Mouse (Mus musculus) hindbrain, postnatal 0 days (tissue): ENCODE results near the gene Hoxc12. TPM values are rescaled to one million over a fixed set of nuclear protein-coding genes. Genes with fewer than 3 reads are reported as not detected.

ENCODE experiments used
- ATAC-seq: fragments of 200-750 bp; cut with Nextera tagmentation; 2 replicates; pipeline ENCODE4 v1.8.0; 2017; ENCODE audit warnings: mild to moderate bottlenecking, moderate TSS enrichment, moderate library complexity
- DNase-seq: peaks from one replicate; pipeline ENCODE4 v3.0.0-alpha.2; 2015; ENCODE audit warnings: low spot score
- H3K27ac ChIP-seq: fragments of 300-500 bp; sonication (generic); 2 replicates; pipeline ENCODE4 v1.5.1; 2014; ENCODE audit warnings: mild to moderate bottlenecking
- H3K27me3 ChIP-seq: fragments of 300-500 bp; sonication (generic); 2 replicates; pipeline ENCODE4 v1.6.1; 2014; ENCODE audit warnings: low read length, mixed read lengths; ENCODE audit not compliant: insufficient read depth
- H3K36me3 ChIP-seq: fragments of 300-500 bp; sonication (generic); 2 replicates; pipeline ENCODE4 v1.6.1; 2014; ENCODE audit warnings: low read length, mixed read lengths; ENCODE audit not compliant: insufficient read depth
- H3K4me1 ChIP-seq: fragments of 300-500 bp; sonication (generic); 2 replicates; pipeline ENCODE4 v1.6.1; 2014; ENCODE audit warnings: antibody characterized with exemption, low read length, mixed read lengths; ENCODE audit not compliant: insufficient read depth
- H3K4me2 ChIP-seq: fragments of 300-500 bp; sonication (generic); 2 replicates; pipeline ENCODE4 v1.6.1; 2014; ENCODE audit warnings: low read depth, mild to moderate bottlenecking, low read length, moderate library complexity, mixed read lengths
- H3K4me3 ChIP-seq: fragments of 300-500 bp; sonication (generic); 2 replicates; pipeline ENCODE4 v1.5.1; 2014; ENCODE audit warnings: low read length
- H3K9ac ChIP-seq: fragments of 300-500 bp; sonication (generic); replicated peaks from 2 replicates; pipeline ENCODE4 v1.6.1; 2014; ENCODE audit warnings: mild to moderate bottlenecking, low read length, moderate library complexity, mixed read lengths
- H3K9me3 ChIP-seq: fragments of 300-500 bp; sonication (generic); 2 replicates; pipeline ENCODE4 v1.6.1; 2016; ENCODE audit warnings: low read length, mixed read lengths
- CTCF ChIP-seq: IDR thresholded peaks from 2 replicates; pipeline ENCODE4 v1.5.1; 2016; ENCODE audit warnings: antibody characterized with exemption, control low read depth, low read depth
- WGBS: fragments of 180-500 bp; shearing (Covaris S2); extraction: QIAGEN DNeasy Blood & Tissue Kit; methylation state at CpG from one replicate; pipeline ENCODE4 v1.1.7; 2014; 5-methylcytosine and 5-hydroxymethylcytosine counted together
- polyA plus RNA-seq: library from polyadenylated mRNA; unstranded; fragments of >200 nt; fragmentation: Nextera tagmentation; extraction: Ambion mirVana; gene quantifications from 2 replicates; pipeline ENCODE4 v1.2.1, GENCODE M21; 2015
- total RNA-seq: library from RNA; depleted of rRNA; stranded (reverse); fragments of >200 nt; gene quantifications from 2 replicates; pipeline ENCODE4 v1.2.3, GENCODE M21; 2014

Gene Hoxc12
- total and polyA plus RNA-seq, 2 experiments from 2014 or later = not detected

DNA sequence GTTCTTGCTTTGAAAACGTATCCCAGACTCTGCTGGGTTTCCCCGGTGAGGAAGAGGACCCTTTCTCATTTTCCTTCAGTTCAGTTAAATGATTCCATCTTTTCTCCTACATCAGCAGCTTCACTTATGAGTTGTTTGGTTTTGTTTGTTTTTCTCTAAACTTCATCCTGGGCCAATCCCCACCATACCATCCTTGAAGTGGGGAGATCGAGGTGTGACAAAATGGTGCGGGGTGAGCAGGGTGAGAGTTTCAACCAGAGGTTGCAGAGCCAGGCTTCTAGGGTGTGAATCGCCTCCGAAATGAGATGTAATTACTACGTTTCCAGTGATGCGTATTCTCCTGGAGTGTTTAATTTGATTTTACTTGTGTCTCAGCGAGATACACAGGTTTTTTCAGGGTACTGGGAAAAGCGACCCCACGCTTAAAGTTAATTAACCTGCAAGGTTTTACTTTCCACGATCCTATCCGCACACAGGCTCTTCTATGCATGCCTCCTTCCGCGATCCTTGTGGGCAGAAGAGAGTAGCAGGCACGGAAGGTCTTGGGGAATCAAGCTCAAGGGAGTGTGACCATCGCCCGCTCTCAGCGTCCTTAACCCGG, 18.5 kb upstream of the Hoxc12 start:
- no peaks in the 10 kb centered on the region for H3K4me1 ChIP-seq
- no peak overlapping the region for H3K4me3 ChIP-seq
- no peak overlapping the region for H3K9ac ChIP-seq
- DNase-seq = no peak
- no peak for ATAC-seq
- TF ChIP-seq CTCF = no peak
- H3K9me3 ChIP-seq = no peaks in the 10 kb centered on the region
- WGBS = 2% methylated on average over 20 of the region's 20 CpGs
- H3K36me3 ChIP-seq = no peaks in the 10 kb centered on the region
- H3K27ac ChIP-seq = no peak overlapping the region
- peaks cover 94% of the 10 kb centered on the region for H3K27me3 ChIP-seq
- H3K4me2 ChIP-seq = no peak overlapping the region

DNA sequence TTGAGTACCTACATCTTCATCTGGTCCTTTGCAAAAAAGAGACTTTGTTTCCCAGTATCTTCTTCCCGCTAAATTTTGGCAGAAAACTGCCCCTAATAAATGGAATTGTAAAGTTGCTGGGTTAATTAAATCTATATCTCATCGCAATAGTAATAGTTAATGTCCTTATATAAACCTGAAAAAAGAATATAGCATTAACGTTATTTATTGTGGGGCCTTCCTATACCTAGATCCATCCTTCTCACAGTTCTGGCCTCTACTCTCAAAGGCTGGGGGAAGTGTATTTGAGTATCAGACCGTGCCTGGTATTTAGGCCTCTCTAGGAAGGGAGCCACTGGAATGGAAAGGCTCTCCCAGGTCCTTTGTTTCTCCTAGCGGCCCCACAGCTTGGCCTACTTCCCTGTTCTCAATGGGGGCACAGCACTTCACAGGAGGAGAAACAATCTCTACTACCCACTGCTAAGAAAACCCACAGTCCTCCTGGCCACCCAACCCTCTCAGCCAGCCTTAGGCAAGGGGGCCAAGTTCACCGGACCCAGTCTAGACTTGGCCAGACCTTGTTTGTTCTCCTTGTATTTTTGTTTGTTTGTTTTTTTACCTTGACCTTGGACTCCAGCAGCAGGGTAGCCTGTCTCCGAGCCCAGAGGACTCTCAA, 17.8 kb upstream of the Hoxc12 start:
- Histone ChIP-seq H3K4me2 (no peak overlapping the region), H3K36me3 (no peaks in the 10 kb centered on the region), H3K27me3 (peaks cover 94% of the 10 kb centered on the region), H3K4me1 (no peaks in the 10 kb centered on the region), H3K27ac (no peak overlapping the region), H3K9ac (no peak overlapping the region), H3K4me3 (no peak overlapping the region), H3K9me3 (no peaks in the 10 kb centered on the region)
- 2% methylated on average over 7 of the region's 7 CpGs for WGBS
- no peak for TF ChIP-seq CTCF
- no peak for DNase-seq
- ATAC-seq = no peak

GRCm38 (mm10) chr15:102919336-102920180, 17.0 kb upstream of the Hoxc12 start:
- no peak for ATAC-seq
- no peak for DNase-seq
- H3K9me3 ChIP-seq = no peaks in the 10 kb centered on the region
- H3K9ac ChIP-seq = no peak overlapping the region
- peaks cover 96% of the 10 kb centered on the region for H3K27me3 ChIP-seq
- no peaks in the 10 kb centered on the region for H3K36me3 ChIP-seq
- H3K4me3 ChIP-seq = no peak overlapping the region
- H3K4me2 ChIP-seq = no peak overlapping the region
- H3K27ac ChIP-seq = no peak overlapping the region
- H3K4me1 ChIP-seq = no peaks in the 10 kb centered on the region
- no peak for TF ChIP-seq CTCF
- 2% methylated on average over 12 of the region's 12 CpGs for WGBS

GRCm38 (mm10) chr15:102920619-102921018, 15.9 kb upstream of the Hoxc12 start:
- no peak overlapping the region for H3K4me3 ChIP-seq

DNA sequence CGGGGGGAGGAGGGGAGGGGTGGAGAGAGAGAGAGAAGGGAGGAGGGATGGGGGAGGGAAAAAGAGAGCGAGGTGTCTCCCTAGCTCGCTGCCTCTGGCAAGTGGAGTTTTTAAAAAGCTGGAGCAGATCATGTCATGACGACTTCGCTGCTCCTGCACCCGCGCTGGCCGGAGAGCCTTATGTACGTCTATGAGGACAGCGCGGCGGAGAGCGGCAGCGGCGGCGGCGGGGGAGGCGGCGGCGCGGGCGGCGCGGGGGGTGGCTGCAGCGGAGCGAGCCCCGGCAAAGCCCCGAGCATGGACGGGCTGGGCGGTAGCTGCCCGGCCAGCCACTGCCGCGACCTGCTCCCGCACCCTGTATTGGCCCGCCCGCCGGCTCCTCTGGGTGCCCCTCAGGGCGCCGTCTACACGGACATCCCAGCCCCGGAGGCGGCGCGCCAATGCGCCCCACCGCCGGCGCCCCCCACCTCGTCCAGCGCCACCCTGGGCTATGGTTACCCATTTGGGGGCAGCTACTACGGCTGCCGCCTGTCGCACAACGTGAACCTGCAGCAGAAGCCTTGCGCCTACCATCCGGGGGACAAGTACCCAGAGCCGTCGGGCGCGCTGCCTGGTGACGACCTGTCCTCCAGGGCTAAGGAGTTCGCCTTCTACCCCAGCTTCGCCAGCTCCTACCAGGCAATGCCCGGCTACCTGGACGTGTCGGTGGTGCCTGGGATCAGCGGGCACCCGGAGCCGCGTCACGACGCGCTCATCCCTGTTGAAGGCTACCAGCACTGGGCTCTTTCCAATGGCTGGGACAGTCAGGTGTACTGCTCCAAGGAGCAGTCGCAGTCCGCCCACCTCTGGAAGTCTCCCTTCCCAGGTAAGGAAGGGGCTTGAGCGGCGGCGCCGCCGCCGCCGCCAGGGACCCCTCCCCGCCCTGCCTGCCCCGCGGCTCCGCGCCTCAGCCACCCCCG, 15.2 kb upstream of the Hoxc12 start, which contains the start of gene Hoxc13:
Gene Hoxc13, plus strand, starts transcription at position 51 of the 959 bp plus-strand sequence.
- Histone ChIP-seq H3K27me3 (peaks cover 97% of the 10 kb centered on the region), H3K9ac (no peak within 1 kb of the TSS), H3K27ac (no peak within 1 kb of the TSS), H3K4me1 (no peaks in the 10 kb centered on the region), H3K36me3 (no peaks in the 10 kb centered on the region), H3K4me3 (no peak within 1 kb of the TSS), H3K4me2 (peak within 1 kb of the TSS; percentile 2; the same call in 1 of the 2 replicates), H3K9me3 (no peaks in the 10 kb centered on the region)
- DNase-seq = no peak
- WGBS = 2% methylated on average over 72 of the region's 88 CpGs
- TF ChIP-seq CTCF = no peak
- no peak for ATAC-seq

More at GRCm38 (mm10) chr15:102920619-102921018, 15.9 kb upstream of the Hoxc12 start:
- under 1% methylated on average over 18 of the region's 20 CpGs for WGBS
- ATAC-seq (no peak), DNase-seq (peak; percentile 25)
- H3K9me3 ChIP-seq = no peaks in the 10 kb centered on the region
- H3K4me1 ChIP-seq = no peaks in the 10 kb centered on the region
- no peak overlapping the region for H3K9ac ChIP-seq
- TF ChIP-seq CTCF = no peak
- H3K36me3 ChIP-seq = no peaks in the 10 kb centered on the region
- no peak overlapping the region for H3K27ac ChIP-seq
- peak overlapping the region; percentile 2; the same call in 1 of the 2 replicates for H3K4me2 ChIP-seq
- peaks cover 97% of the 10 kb centered on the region for H3K27me3 ChIP-seq

DNA sequence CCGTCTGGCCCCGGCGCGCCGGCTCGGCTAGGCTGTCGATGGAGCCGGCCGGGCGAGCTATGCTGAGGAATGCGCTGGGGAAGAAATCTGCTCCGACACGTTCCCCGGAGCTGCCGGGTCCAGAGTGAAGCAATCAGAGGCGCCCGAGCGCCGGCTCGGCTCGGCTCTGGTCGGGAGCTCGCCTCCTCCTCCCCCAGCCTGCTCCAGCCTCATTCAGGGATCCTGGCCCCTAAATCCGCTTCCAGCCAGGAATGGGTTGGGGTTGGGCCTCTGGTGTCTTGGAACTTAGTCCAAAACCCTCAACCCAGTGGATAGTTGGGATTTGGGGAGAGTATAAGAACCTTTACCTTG, 14.6 kb upstream of the Hoxc12 start:
- H3K27me3 ChIP-seq = peaks cover 97% of the 10 kb centered on the region
- ATAC-seq (no peak), DNase-seq (no peak)
- H3K36me3 ChIP-seq = no peaks in the 10 kb centered on the region
- 0% methylated on average over 22 of the region's 24 CpGs for WGBS
- no peak overlapping the region for H3K9ac ChIP-seq
- H3K4me2 ChIP-seq = no peak overlapping the region
- no peak overlapping the region for H3K27ac ChIP-seq
- no peak overlapping the region for H3K4me3 ChIP-seq
- no peaks in the 10 kb centered on the region for H3K4me1 ChIP-seq
- H3K9me3 ChIP-seq = no peaks in the 10 kb centered on the region
- TF ChIP-seq CTCF = no peak
